Comparison of ENCODE assay signal across 24 mouse cellular contexts in the genomic region with DNA sequence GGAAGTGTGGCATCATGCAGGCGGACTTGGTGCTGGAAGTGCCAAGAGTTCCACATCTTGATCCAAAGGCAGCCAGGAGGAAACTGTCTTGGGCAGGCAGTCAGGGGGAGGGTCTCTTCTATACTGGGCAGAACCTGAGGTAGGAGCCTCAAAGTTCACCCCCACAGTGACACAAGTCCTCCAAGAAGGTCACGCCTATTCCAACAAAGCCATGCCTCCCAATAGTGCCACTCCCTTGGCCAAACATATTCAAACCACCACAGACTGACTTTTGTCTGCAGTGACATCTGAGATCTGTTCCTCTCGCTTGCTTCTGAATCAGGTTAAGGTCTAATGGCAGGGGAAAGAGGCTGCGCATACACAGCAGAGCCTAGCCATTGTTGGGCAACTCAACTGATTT.
A peak's percentile ranks its signal among the peaks of the same experiment; 100 is the strongest.
DNase-seq lines count a peak whose midpoint lies in the region; ATAC-seq lines count a peak whose summit lies in the region.
"Had no signal": no experiment of that assay in that cellular context is flagged by ENCODE, and none has a peak within 500 bp of the region (broad histone marks: within the 10 kb centered on the region; RNA-seq: fewer than 3 reads in every experiment).

No protein-coding gene starts in this region.

- H3K27ac ChIP-seq in heart, embryonic 12.5 days (ENCODE audit: poor library complexity, severe bottlenecking) = no peak overlapping the region

- H3K4me2 ChIP-seq in heart, embryonic 12.5 days = no peak overlapping the region

- H3K27me3 ChIP-seq in heart, embryonic 12.5 days (replicated peaks) = 0 out of 2 replicates have a peak, but pooled peaks cover 3% of the 10 kb centered on the region
- H3K27me3 ChIP-seq: Patski had no signal

- no peaks in the 10 kb centered on the region for H3K9me3 ChIP-seq in heart, embryonic 12.5 days (replicated peaks)

- peak; percentile 85 for DNase-seq in heart, adult 11 months
- peak; percentile 62 for DNase-seq in ES-CJ7 (ENCODE audit: low read depth, low spot score)
- peak; percentile 26 for DNase-seq in R1 (ENCODE audit: low read depth, low spot score)
- DNase-seq in ZHBTc4 (ENCODE audit: low read depth, low spot score) = peak; percentile 61
- no peak for DNase-seq in kidney, postnatal 4 days
- no peak for DNase-seq in testis, postnatal 10 days (ENCODE audit: low spot score)
- DNase-seq in lung, postnatal 36 days = no peak
- DNase-seq: adrenal gland, adult 2 months; adrenal gland, adult 8-10 months; adrenal gland, postnatal 10 days; adrenal gland, postnatal 14 days; adrenal gland, postnatal 25 days; adrenal gland, postnatal 36 days; B cell, adult 2 months; cerebellum, adult 11 months; cerebellum, adult 11-12 months; cerebellum, adult 18-20 months; cerebellum, adult 2 months; cerebellum, adult 8-10 months had no signal

- H3K4me3 ChIP-seq in heart, embryonic 12.5 days = no peak overlapping the region

- ATAC-seq in heart, embryonic 12.5 days (ENCODE audit: insufficient number of reproducible peaks, low FRiP score) = no peak
- ATAC-seq: activated CD4-positive, CD25-positive, alpha-beta regulatory T cell, adult 4 months; CD4-positive, CD25-positive, alpha-beta regulatory T cell, adult 4 months; Patski had no signal

- H3K9ac ChIP-seq in heart, embryonic 12.5 days = no peak overlapping the region

- WGBS in heart, embryonic 12.5 days = 85% methylated on average over 4 of the region's 4 CpGs

- H3K36me3 ChIP-seq in heart, embryonic 12.5 days = no peaks in the 10 kb centered on the region
- H3K36me3 ChIP-seq: G1E had no signal

- H3K4me1 ChIP-seq in heart, embryonic 12.5 days (replicated peaks) = no peaks in the 10 kb centered on the region

Comparison
In these comparisons a context has a peak if more than half of its experiments do, and no peak if none do; other contexts are left out.
1. DNase-seq: peak in heart, adult 11 months (single experiment), ES-CJ7 (single experiment), R1 (single experiment) and ZHBTc4 (single experiment); none in kidney, postnatal 4 days (0 of 2), testis, postnatal 10 days (single experiment) and lung, postnatal 36 days (single experiment).